Mouse (Mus musculus): ENCODE data around the gene Sec23ip. TPM values are rescaled to one million over a fixed set of nuclear protein-coding genes. Genes with fewer than 3 reads are reported as not detected.
"Not testable (repeated sequence)": the region's sequence is repeated elsewhere in the genome, so short reads cannot be mapped to it uniquely, and the experiment has no call there.

The Sec23ip gene
- total RNA-seq (2014; rRNA removed; ENCODE audit: low replicate concordance), result 10.6 and 13.0 TPM in 2 replicates
- 18.1 and 20.2 TPM in 2 replicates for polyA plus RNA-seq (2015; fragmentation: Nextera tagmentation; extraction: Ambion mirVana)

DNA sequence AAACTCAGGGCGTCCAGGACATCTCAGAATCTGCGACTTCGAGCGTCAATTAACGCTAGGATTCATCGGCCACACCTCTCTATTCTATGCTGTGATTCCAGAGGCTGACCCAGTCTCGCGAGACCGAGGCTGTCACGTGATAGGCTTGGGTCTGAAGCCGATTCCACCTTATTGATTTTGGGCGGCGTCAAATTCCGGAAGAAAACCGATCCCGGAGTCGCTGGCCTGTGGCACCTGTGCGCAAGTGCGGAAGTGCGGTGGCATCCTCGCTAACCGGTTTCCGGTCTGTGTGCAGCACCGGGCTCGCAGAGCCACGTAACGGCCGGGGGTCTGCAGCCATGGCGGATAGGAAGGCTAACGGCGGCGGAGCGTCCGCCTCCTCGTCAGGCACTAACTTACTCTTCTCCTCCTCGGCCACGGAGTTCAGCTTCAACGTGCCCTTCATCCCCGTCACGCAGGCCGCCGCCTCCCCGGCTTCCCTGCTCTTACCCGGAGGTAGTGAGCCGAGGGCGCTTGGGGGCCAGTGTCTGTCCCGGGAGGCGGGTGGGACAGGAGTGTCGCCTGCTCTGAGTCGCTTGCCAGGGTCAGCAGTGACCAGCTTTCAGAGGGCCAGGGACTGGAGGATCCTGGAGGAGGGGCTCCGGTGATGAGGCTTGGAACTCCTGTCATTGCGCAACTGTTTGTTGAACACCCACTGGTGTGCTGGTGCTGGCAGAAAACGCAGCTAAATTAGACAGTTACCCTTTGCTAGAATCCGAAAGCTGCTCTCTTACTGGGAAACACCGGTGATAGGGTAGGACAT lies at the start of gene Sec23ip:
Gene Sec23ip (plus strand): TSS at position 260 of the 802 bp plus-strand sequence.
- no peaks in the 10 kb centered on the region; the same call in 1 of the 2 replicates for H3K36me3 ChIP-seq (replicated peaks; ENCODE audit: control insufficient read depth, insufficient read depth, low read length)
- H3K4me2 ChIP-seq (ENCODE audit: low read depth, low read length), result peak within 1 kb of the TSS; percentile 86
- DNase-seq (ENCODE audit: low spot score) (peak; percentile 96), ATAC-seq (ENCODE audit: insufficient read depth, low read depth) (peak; percentile 81)
- H3K9ac ChIP-seq (replicated peaks; ENCODE audit: low read depth, low read length), result peak within 1 kb of the TSS; percentile 82
- peak within 1 kb of the TSS; percentile 85 for H3K27ac ChIP-seq (ENCODE audit: low read depth)
- WGBS, result under 1% methylated on average over 55 of the region's 55 CpGs
- peaks cover 5% of the 10 kb centered on the region; the same call in 1 of the 2 replicates for H3K27me3 ChIP-seq (ENCODE audit: control insufficient read depth, insufficient read depth, low read length)
- H3K4me1 ChIP-seq (ENCODE audit: control insufficient read depth, insufficient read depth), result peaks cover 33% of the 10 kb centered on the region
- peak within 1 kb of the TSS; percentile 74 for H3K4me3 ChIP-seq (ENCODE audit: low read depth, low read length)
- H3K9me3 ChIP-seq (replicated peaks; ENCODE audit: control insufficient read depth, low read length), result no peaks in the 10 kb centered on the region
- TF ChIP-seq EP300 (IDR thresholded peaks at IDR 0.05; ENCODE audit: low read depth), result peak; percentile 95
- no peak for TF ChIP-seq CTCF (IDR thresholded peaks at IDR 0.05; ENCODE audit: low read depth)

DNA sequence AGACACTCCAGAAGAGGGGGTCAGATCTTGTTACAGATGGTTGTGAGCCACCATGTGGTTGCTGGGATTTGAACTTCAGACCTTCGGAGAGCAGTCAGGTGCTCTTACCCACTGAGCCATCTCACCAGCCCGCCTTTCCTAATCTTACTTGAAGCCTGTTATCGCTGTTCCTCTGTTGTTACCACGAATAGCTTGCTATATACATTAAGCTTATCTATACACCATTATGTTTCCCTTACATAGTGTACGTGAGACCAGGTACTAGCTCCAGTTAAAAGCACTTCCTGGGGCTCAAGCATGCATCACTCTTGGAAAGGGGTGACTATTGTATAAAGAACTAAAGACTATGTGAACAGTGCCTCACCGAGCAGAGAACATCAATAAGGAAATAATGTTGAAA lies 44.8 kb upstream of the Sec23ip start:
- not testable (repeated sequence) for ATAC-seq (ENCODE audit: insufficient read depth, low read depth); H3K27ac ChIP-seq (ENCODE audit: low read depth); H3K9ac ChIP-seq (replicated peaks; ENCODE audit: low read depth, low read length); DNase-seq (ENCODE audit: low spot score); H3K4me3 ChIP-seq (ENCODE audit: low read depth, low read length); H3K4me2 ChIP-seq (ENCODE audit: low read depth, low read length); H3K27me3 ChIP-seq (ENCODE audit: control insufficient read depth, insufficient read depth, low read length); H3K4me1 ChIP-seq (ENCODE audit: control insufficient read depth, insufficient read depth); H3K9me3 ChIP-seq (replicated peaks; ENCODE audit: control insufficient read depth, low read length)
- 74% methylated on average over 6 of the region's 6 CpGs for WGBS
- peaks cover 80% of the 10 kb centered on the region for H3K36me3 ChIP-seq (replicated peaks; ENCODE audit: control insufficient read depth, insufficient read depth, low read length)

DNA sequence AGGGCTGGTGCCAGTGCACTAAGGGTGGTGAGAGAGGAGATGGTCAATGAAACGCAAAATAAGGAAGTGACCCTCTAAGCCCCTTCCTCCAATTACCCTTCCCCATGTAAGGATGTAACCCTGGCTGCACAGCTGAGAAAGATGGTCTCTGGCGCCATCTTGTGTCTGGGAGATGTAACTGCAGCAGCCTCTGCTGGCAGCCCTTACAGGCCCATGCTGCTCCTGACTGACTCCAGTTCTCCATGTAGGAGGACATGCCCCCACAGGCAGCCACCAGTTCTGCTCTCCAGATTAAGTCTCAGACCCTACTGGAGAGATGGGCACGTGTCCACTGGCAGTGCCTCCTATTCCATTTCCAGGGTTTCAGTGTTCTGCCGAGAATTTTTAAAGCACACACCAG lies 39.0 kb upstream of the Sec23ip start:
- Histone ChIP-seq H3K27ac (ENCODE audit: low read depth) (no peak overlapping the region), H3K27me3 (ENCODE audit: control insufficient read depth, insufficient read depth, low read length) (no peaks in the 10 kb centered on the region), H3K4me1 (ENCODE audit: control insufficient read depth, insufficient read depth) (no peaks in the 10 kb centered on the region), H3K9me3 (replicated peaks; ENCODE audit: control insufficient read depth, low read length) (no peaks in the 10 kb centered on the region), H3K9ac (replicated peaks; ENCODE audit: low read depth, low read length) (no peak overlapping the region), H3K4me3 (ENCODE audit: low read depth, low read length) (no peak overlapping the region), H3K4me2 (ENCODE audit: low read depth, low read length) (no peak overlapping the region), H3K36me3 (replicated peaks; ENCODE audit: control insufficient read depth, insufficient read depth, low read length) (peaks cover 93% of the 10 kb centered on the region)
- ATAC-seq (ENCODE audit: insufficient read depth, low read depth) (peak; percentile 55; the same call in 1 of the 2 replicates), DNase-seq (ENCODE audit: low spot score) (peak; percentile 57)
- 21% methylated on average over 4 of the region's 4 CpGs for WGBS
- no peak for TF ChIP-seq EP300 (IDR thresholded peaks at IDR 0.05; ENCODE audit: low read depth)
- TF ChIP-seq CTCF (IDR thresholded peaks at IDR 0.05; ENCODE audit: low read depth), result peak; percentile 95

DNA sequence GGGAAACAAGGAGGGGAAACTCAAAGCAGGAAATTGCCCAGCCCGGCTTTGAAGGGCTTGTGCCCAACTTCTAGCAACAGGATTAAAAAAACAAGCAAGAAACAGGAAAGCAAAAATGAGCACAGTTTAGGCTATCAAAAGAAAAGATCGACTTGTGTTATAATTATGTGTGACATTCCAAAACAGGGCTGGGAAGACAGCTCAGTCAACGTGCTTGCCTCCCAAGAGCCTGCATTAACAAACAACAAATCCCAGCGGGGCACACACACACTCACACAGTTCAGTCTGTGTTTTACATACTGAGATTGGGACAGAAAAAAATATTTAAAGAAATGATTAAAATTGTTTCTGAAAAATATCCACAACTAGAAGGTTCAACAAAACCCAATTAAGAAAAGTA lies 26.8 kb upstream of the Sec23ip start:
- 62% methylated on average over 4 of the region's 4 CpGs for WGBS
- TF ChIP-seq EP300 (IDR thresholded peaks at IDR 0.05; ENCODE audit: low read depth), result no peak
- no peak for TF ChIP-seq CTCF (IDR thresholded peaks at IDR 0.05; ENCODE audit: low read depth)
- ATAC-seq (ENCODE audit: insufficient read depth, low read depth), result no peak

DNA sequence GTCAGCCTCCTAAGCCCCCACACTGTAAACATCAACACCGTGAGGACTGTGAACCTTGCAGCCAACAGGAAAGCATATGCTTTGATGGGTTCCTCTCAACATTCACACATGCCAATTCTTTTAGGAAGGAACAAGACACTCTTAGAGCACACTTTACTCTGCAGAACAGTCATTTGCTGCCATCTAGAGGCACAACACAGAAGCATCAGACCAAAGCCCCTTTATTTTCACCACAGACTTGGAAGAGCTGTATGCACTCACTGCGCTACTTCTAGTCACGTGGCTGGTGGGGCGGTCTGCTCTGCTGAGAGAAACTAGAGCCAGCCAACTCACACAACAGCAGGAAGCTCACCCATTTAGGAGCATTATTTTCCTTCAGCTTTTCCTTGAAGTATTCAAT lies 20.0 kb upstream of the Sec23ip start:
- H3K36me3 ChIP-seq (replicated peaks; ENCODE audit: control insufficient read depth, insufficient read depth, low read length), result peaks cover 36% of the 10 kb centered on the region
- peak; percentile 91 for DNase-seq (ENCODE audit: low spot score)
- no peaks in the 10 kb centered on the region for H3K9me3 ChIP-seq (replicated peaks; ENCODE audit: control insufficient read depth, low read length)
- TF ChIP-seq CTCF (IDR thresholded peaks at IDR 0.05; ENCODE audit: low read depth) (peak; percentile 89), EP300 (IDR thresholded peaks at IDR 0.05; ENCODE audit: low read depth) (no peak)
- peaks cover 13% of the 10 kb centered on the region; the same call in 1 of the 2 replicates for H3K4me1 ChIP-seq (ENCODE audit: control insufficient read depth, insufficient read depth)
- peak; percentile 95 for ATAC-seq (ENCODE audit: insufficient read depth, low read depth)
- WGBS, result 16% methylated on average over 4 of the region's 4 CpGs
- H3K27me3 ChIP-seq (ENCODE audit: control insufficient read depth, insufficient read depth, low read length), result no peaks in the 10 kb centered on the region
- H3K9ac ChIP-seq (replicated peaks; ENCODE audit: low read depth, low read length), result no peak overlapping the region
- H3K27ac ChIP-seq (ENCODE audit: low read depth), result peak overlapping the region; percentile 31
- H3K4me2 ChIP-seq (ENCODE audit: low read depth, low read length), result no peak overlapping the region
- H3K4me3 ChIP-seq (ENCODE audit: low read depth, low read length), result no peak overlapping the region

More for the DNA sequence above, 26.8 kb upstream of the Sec23ip start:
- H3K9ac ChIP-seq (replicated peaks; ENCODE audit: low read depth, low read length), result no peak overlapping the region
- no peak overlapping the region for H3K27ac ChIP-seq (ENCODE audit: low read depth)
- no peak overlapping the region for H3K4me3 ChIP-seq (ENCODE audit: low read depth, low read length)
- peaks cover 74% of the 10 kb centered on the region for H3K36me3 ChIP-seq (replicated peaks; ENCODE audit: control insufficient read depth, insufficient read depth, low read length)
- H3K9me3 ChIP-seq (replicated peaks; ENCODE audit: control insufficient read depth, low read length), result no peaks in the 10 kb centered on the region
- H3K4me2 ChIP-seq (ENCODE audit: low read depth, low read length), result no peak overlapping the region
- no peak for DNase-seq (ENCODE audit: low spot score)
- H3K4me1 ChIP-seq (ENCODE audit: control insufficient read depth, insufficient read depth), result no peaks in the 10 kb centered on the region
- H3K27me3 ChIP-seq (ENCODE audit: control insufficient read depth, insufficient read depth, low read length), result no peaks in the 10 kb centered on the region
